Mouse (Mus musculus) spleen, adult 2 months (tissue): ENCODE results near the gene Cacna2d1. TPM values are rescaled to one million over a fixed set of nuclear protein-coding genes. Genes with fewer than 3 reads are reported as not detected.

Experiments used
- DNase-seq, 2 experiments: peaks; one replicate each; pipeline versions ENCODE4 v3.0.0 to v3.0.0-alpha.2; 2012 to 2021; ENCODE audit warnings: low spot score in 2 of 2, low read depth in 1 of 2
- H3K27ac ChIP-seq: fragments of 200-500 bp; 2 replicates; pipeline ENCODE4 v1.5.1; 2012; ENCODE audit warnings: low read length, inconsistent platforms; ENCODE audit not compliant: insufficient read depth
- H3K27me3 ChIP-seq: fragments of 200-500 bp; 2 replicates; pipeline ENCODE4 v1.6.1; 2012; ENCODE audit warnings: mild to moderate bottlenecking, moderate library complexity, low read length, inconsistent platforms; ENCODE audit not compliant: control insufficient read depth, insufficient read depth
- H3K36me3 ChIP-seq: fragments of 200-500 bp; 2 replicates; pipeline ENCODE4 v1.6.1; 2012; ENCODE audit warnings: mild to moderate bottlenecking, low read length, inconsistent platforms; ENCODE audit not compliant: control insufficient read depth, insufficient read depth
- H3K4me1 ChIP-seq: fragments of 200-500 bp; 2 replicates; pipeline ENCODE4 v1.6.1; 2011; ENCODE audit warnings: inconsistent platforms; ENCODE audit not compliant: control insufficient read depth, insufficient read depth, insufficient read length
- H3K4me3 ChIP-seq: fragments of 200-500 bp; 2 replicates; pipeline ENCODE4 v1.5.1; 2011; ENCODE audit warnings: mild to moderate bottlenecking, inconsistent platforms; ENCODE audit not compliant: insufficient read depth, insufficient read length; ENCODE audit errors: extremely low read depth
- CTCF ChIP-seq: fragments of 200-500 bp; IDR thresholded peaks from 2 replicates; pipeline ENCODE4 v1.5.1; 2011; ENCODE audit warnings: mild to moderate bottlenecking, inconsistent platforms; ENCODE audit not compliant: insufficient read depth, insufficient read length, insufficient replicate concordance; ENCODE audit errors: extremely low read depth
- POLR2A ChIP-seq: fragments of 200-500 bp; IDR thresholded peaks from 2 replicates; pipeline ENCODE4 v1.6.1; 2011; ENCODE audit warnings: low read depth, low read length, inconsistent platforms
- WGBS: fragments of 180-500 bp; shearing (Covaris S2); methylation state at CpG from one replicate; pipeline ENCODE4 v1.1.7; 2018; 5-methylcytosine and 5-hydroxymethylcytosine counted together
- polyA plus RNA-seq: library from polyadenylated mRNA; depleted of rRNA; stranded (reverse); fragments of >200 nt; gene quantifications from 2 replicates; pipeline ENCODE4 v1.2.3, GENCODE M21; 2012

Cacna2d1 gene
- polyA plus RNA-seq, 1 experiment = 0.32 TPM

DNA sequence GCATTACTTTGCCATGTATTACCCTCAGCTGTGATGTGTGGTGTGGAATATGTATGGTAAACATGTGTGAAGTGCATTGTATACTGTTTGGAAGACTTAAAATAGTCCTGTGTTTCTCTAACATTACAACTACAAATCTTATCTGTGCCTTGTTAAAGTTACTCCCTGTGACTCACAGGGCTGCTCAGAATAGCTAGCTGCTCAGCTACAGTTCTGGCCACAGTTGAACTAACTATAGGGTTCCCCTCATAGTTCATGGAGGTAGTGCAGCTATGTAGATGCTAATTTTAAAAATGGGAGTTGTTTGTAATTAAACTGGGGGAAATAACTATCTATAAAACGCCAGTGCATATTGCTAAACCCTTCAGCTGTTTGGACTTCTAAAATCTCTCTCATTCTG is 319.3 kb downstream of the Cacna2d1 start:
- Histone ChIP-seq H3K4me1 (no peaks in the 10 kb centered on the region), H3K27ac (no peak overlapping the region), H3K4me3 (no peak overlapping the region), H3K36me3 (no peaks in the 10 kb centered on the region), H3K27me3 (no peaks in the 10 kb centered on the region)
- 85% methylated on average over 1 of the region's 1 CpGs for WGBS
- no peak for TF ChIP-seq POLR2A
- no peak for TF ChIP-seq CTCF
- DNase-seq = no peak

DNA sequence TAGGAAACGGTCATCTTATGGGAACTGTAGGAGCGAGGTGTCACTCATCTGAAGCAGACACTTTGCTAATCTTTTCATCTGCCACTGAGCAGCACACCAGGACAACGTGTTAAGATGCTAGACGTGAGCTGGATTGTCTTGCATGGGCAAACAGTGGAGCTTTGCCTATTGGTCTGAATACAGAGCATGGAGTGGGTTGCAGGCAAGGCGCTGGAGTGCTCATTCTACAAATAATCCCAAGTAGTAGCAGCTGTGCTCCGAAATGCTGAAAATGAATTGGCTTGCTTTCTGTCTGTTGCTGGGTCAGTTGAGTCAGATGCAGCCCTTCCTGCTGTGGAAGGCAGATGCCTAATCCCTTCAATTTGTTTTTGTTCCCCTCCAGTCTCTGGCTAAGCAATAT is 330.9 kb downstream of the Cacna2d1 start:
- H3K27ac ChIP-seq = no peak overlapping the region

GRCm38 (mm10) chr5:16277058-16277457 is 342.6 kb downstream of the Cacna2d1 start:
- no peaks in the 10 kb centered on the region for H3K36me3 ChIP-seq
- no peak overlapping the region for H3K4me3 ChIP-seq
- no peaks in the 10 kb centered on the region for H3K27me3 ChIP-seq
- H3K27ac ChIP-seq = no peak overlapping the region
- no peaks in the 10 kb centered on the region for H3K4me1 ChIP-seq
- no peak for DNase-seq
- TF ChIP-seq CTCF (no peak), POLR2A (no peak)
- WGBS = 85% methylated on average over 2 of the region's 2 CpGs

More for the DNA sequence above, 330.9 kb downstream of the Cacna2d1 start:
- DNase-seq = no peak
- TF ChIP-seq POLR2A = no peak
- TF ChIP-seq CTCF = no peak
- 87% methylated on average over 6 of the region's 6 CpGs for WGBS
- Histone ChIP-seq H3K27me3 (no peaks in the 10 kb centered on the region), H3K36me3 (no peaks in the 10 kb centered on the region), H3K4me1 (no peaks in the 10 kb centered on the region), H3K4me3 (no peak overlapping the region)

GRCm38 (mm10) chr5:16281229-16281628 is 346.7 kb downstream of the Cacna2d1 start:
- Histone ChIP-seq H3K4me1 (no peaks in the 10 kb centered on the region), H3K36me3 (no peaks in the 10 kb centered on the region), H3K4me3 (no peak overlapping the region), H3K27ac (no peak overlapping the region), H3K27me3 (no peaks in the 10 kb centered on the region)
- no peak for TF ChIP-seq CTCF
- TF ChIP-seq POLR2A = no peak
- no peak for DNase-seq
- 84% methylated on average over 5 of the region's 5 CpGs for WGBS

GRCm38 (mm10) chr5:16293223-16293622 is 358.7 kb downstream of the Cacna2d1 start:
- no peak for TF ChIP-seq POLR2A
- no peak for TF ChIP-seq CTCF
- H3K4me3 ChIP-seq = no peak overlapping the region
- no peak for DNase-seq
- H3K27me3 ChIP-seq = no peaks in the 10 kb centered on the region
- H3K36me3 ChIP-seq = no peaks in the 10 kb centered on the region
- no peaks in the 10 kb centered on the region for H3K4me1 ChIP-seq
- no peak overlapping the region for H3K27ac ChIP-seq
- WGBS = 24% methylated on average over 1 of the region's 1 CpGs

GRCm38 (mm10) chr5:16293825-16294224 is 359.3 kb downstream of the Cacna2d1 start:
- Histone ChIP-seq H3K4me1 (no peaks in the 10 kb centered on the region), H3K36me3 (no peaks in the 10 kb centered on the region), H3K27ac (no peak overlapping the region), H3K4me3 (no peak overlapping the region), H3K27me3 (no peaks in the 10 kb centered on the region)
- TF ChIP-seq POLR2A (no peak), CTCF (no peak)
- DNase-seq = no peak
- WGBS = 72% methylated on average over 4 of the region's 4 CpGs

DNA sequence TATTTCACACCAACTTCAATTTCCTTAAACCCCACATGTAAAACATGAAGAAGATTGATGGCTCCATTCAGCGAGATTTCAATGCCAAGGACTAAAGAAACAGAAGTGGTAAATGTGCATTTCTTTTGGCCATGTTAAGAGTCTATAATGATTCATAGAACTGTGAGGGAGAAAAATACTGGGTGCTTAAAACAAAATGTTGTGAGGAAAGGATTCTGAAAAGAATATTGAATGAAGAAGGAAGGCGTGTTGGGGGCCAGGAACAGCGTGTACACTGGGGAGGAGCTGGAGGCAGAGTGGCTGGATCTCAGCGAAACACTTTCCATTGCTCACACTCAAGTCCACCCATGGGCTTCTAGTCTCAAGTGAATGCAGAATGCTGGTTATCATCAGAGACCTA is 360.2 kb downstream of the Cacna2d1 start:
- no peak for DNase-seq
- H3K4me3 ChIP-seq = no peak overlapping the region
- H3K4me1 ChIP-seq = no peaks in the 10 kb centered on the region
- no peaks in the 10 kb centered on the region for H3K36me3 ChIP-seq
- H3K27me3 ChIP-seq = no peaks in the 10 kb centered on the region
- 77% methylated on average over 4 of the region's 4 CpGs for WGBS
- TF ChIP-seq CTCF (no peak), POLR2A (no peak)
- no peak overlapping the region for H3K27ac ChIP-seq
